Mouse (Mus musculus): ENCODE measurements around the gene Nova1.

GRCm38 (mm10) chr12:46721914-46722313, 96.8 kb downstream of the Nova1 start:
- TF ChIP-seq GATA2 (IDR thresholded peaks at IDR 0.05; ENCODE audit: borderline replicate concordance, low read depth, low read length) (no peak), CTCF (IDR thresholded peaks at IDR 0.05; ENCODE audit: low read depth, low read length) (no peak), GATA1 (IDR thresholded peaks at IDR 0.05; ENCODE audit: borderline replicate concordance, low read length) (no peak), TAL1 (conservative IDR thresholded peaks at IDR 0.05; ENCODE audit: low read depth, low read length) (no peak), POLR2AphosphoS5 (IDR thresholded peaks at IDR 0.05; ENCODE audit: insufficient replicate concordance, low read depth, low read length) (no peak)

Measured in G1E (cell line).